Mouse (Mus musculus) left cerebral cortex, adult 8-10 months (tissue): Measurements from ENCODE around the gene Mllt3. TPM values are rescaled to one million over a fixed set of nuclear protein-coding genes. Genes with fewer than 3 reads are reported as not detected.

Experiments
- DNase-seq, 2 experiments: peaks; one replicate each; pipeline ENCODE4 v3.0.0; 2022; ENCODE audit warnings: low spot score in 2 of 2
- total RNA-seq, 4 experiments: library from RNA; stranded (reverse); gene quantifications; 2 replicates each; pipeline ENCODE4 v1.2.4; 2022

Gene Mllt3
- total RNA-seq = 10 to 100 TPM; 35.3 to 39.1 (median 37.0) TPM

GRCm38 (mm10) chr4:88033216-88033653 lies at the start of gene Mllt3:
Gene Mllt3, minus strand, starts transcription at chr4:88033364.
- peak; percentile 77 to 90 for DNase-seq

GRCm38 (mm10) chr4:88082381-88082780 lies 49.2 kb upstream of the Mllt3 start:
- DNase-seq = no peak

- no peak for DNase-seq
Measured at GRCm38 (mm10) chr4:88081885-88082284, 48.7 kb upstream of the Mllt3 start.

GRCm38 (mm10) chr4:88081417-88081816 lies 48.3 kb upstream of the Mllt3 start:
- DNase-seq = no peak

- no peak for DNase-seq
Measured at GRCm38 (mm10) chr4:88078983-88079382, 45.8 kb upstream of the Mllt3 start.

- no peak for DNase-seq
Measured at GRCm38 (mm10) chr4:88075388-88075787, 42.2 kb upstream of the Mllt3 start.

GRCm38 (mm10) chr4:88046280-88046679 lies 13.1 kb upstream of the Mllt3 start:
- no peak for DNase-seq

GRCm38 (mm10) chr4:88045151-88045550 lies 12.0 kb upstream of the Mllt3 start:
- no peak for DNase-seq

- DNase-seq = peak; percentile 15 to 28
Measured at GRCm38 (mm10) chr4:88035361-88035760, 2.2 kb upstream of the Mllt3 start.

- no peak for DNase-seq
Measured at GRCm38 (mm10) chr4:88034387-88035157, 1.4 kb upstream of the Mllt3 start.

- no peak for DNase-seq
Measured at GRCm38 (mm10) chr4:88033729-88034386, 694 bp upstream of the Mllt3 start.

- DNase-seq = peak; percentile 46 to 51
Measured at GRCm38 (mm10) chr4:88032151-88033098, 739 bp downstream of the Mllt3 start.

- peak; percentile 25 to 31 for DNase-seq
Measured at GRCm38 (mm10) chr4:88031211-88032150, 1.7 kb downstream of the Mllt3 start.

GRCm38 (mm10) chr4:88023567-88023966 lies 9.6 kb downstream of the Mllt3 start:
- no peak for DNase-seq

GRCm38 (mm10) chr4:88022623-88023022 lies 10.5 kb downstream of the Mllt3 start:
- no peak for DNase-seq

GRCm38 (mm10) chr4:88020421-88020820 lies 12.7 kb downstream of the Mllt3 start:
- no peak for DNase-seq

- DNase-seq = no peak
Measured at GRCm38 (mm10) chr4:88019645-88020044, 13.5 kb downstream of the Mllt3 start.

GRCm38 (mm10) chr4:88017452-88018350 lies 15.5 kb downstream of the Mllt3 start:
- DNase-seq = no peak

- no peak for DNase-seq
Measured at GRCm38 (mm10) chr4:88015765-88016164, 17.4 kb downstream of the Mllt3 start.
